In genomic region chr13:28781660-28782059, GRCm38 (mm10) we compare ENCODE assay signal across 9 mouse cellular contexts.
DNase-seq lines count a peak whose midpoint lies in the region; ATAC-seq and TF ChIP-seq lines count a peak whose summit lies in the region.
"Had no signal": no experiment of that assay in that cellular context is flagged by ENCODE, and none has a peak within 500 bp of the region (broad histone marks: within the 10 kb centered on the region; RNA-seq: fewer than 3 reads in every experiment).

No protein-coding gene starts in this region.

- no peak overlapping the region for H3K4me2 ChIP-seq in lung, embryonic 14.5 days
- peak overlapping the region; percentile 35 for H3K4me2 ChIP-seq in forebrain, embryonic 13.5 days
- H3K4me2 ChIP-seq in intestine, postnatal 0 days (replicated peaks; ENCODE audit: low read depth): no peak overlapping the region
- peak overlapping the region; percentile 21; the same call in 1 of the 2 replicates for H3K4me2 ChIP-seq in neural tube, embryonic 15.5 days
- H3K4me2 ChIP-seq: heart, embryonic 13.5 days had no signal

- peak overlapping the region; percentile 45; the same call in 1 of the 2 replicates for H3K27ac ChIP-seq in lung, embryonic 14.5 days (ENCODE audit: low read depth)
- peak overlapping the region; percentile 92 for H3K27ac ChIP-seq in forebrain, embryonic 13.5 days
- H3K27ac ChIP-seq in intestine, postnatal 0 days (ENCODE audit: low read depth, low read length): no peak overlapping the region
- H3K27ac ChIP-seq in neural tube, embryonic 15.5 days (replicated peaks): peak overlapping the region; percentile 63
- H3K27ac ChIP-seq: heart, embryonic 13.5 days had no signal

- 0 out of 2 replicates have a peak, but pooled peaks have one; percentile 21 for TF ChIP-seq CTCF in lung, embryonic 14.5 days (IDR thresholded peaks at IDR 0.05; ENCODE audit: low read depth)
- 0 out of 2 replicates have a peak, but pooled peaks have one; percentile 14 for TF ChIP-seq CTCF in intestine, postnatal 0 days (IDR thresholded peaks at IDR 0.05; ENCODE audit: low read depth)

- no peak overlapping the region for H3K4me3 ChIP-seq in lung, embryonic 14.5 days (ENCODE audit: low read depth, low read length)
- H3K4me3 ChIP-seq in forebrain, embryonic 13.5 days: no peak overlapping the region
- H3K4me3 ChIP-seq in intestine, postnatal 0 days (ENCODE audit: low read depth, low read length): no peak overlapping the region
- no peak overlapping the region for H3K4me3 ChIP-seq in neural tube, embryonic 15.5 days (replicated peaks)
- H3K4me3 ChIP-seq: heart, embryonic 13.5 days had no signal

- H3K36me3 ChIP-seq in lung, embryonic 14.5 days (ENCODE audit: insufficient read depth): no peaks in the 10 kb centered on the region
- H3K36me3 ChIP-seq in forebrain, embryonic 13.5 days (ENCODE audit: poor library complexity, severe bottlenecking): no peaks in the 10 kb centered on the region
- H3K36me3 ChIP-seq in intestine, postnatal 0 days (ENCODE audit: control insufficient read depth, insufficient read depth): no peaks in the 10 kb centered on the region
- H3K36me3 ChIP-seq in neural tube, embryonic 15.5 days: no peaks in the 10 kb centered on the region
- H3K36me3 ChIP-seq: heart, embryonic 13.5 days had no signal

- no peak for DNase-seq in lung, embryonic 14.5 days
- no peak for DNase-seq in lung, postnatal 36 days
- no peak for DNase-seq in right cerebral cortex, postnatal 36 days (ENCODE audit: low spot score in 2 of 2)
- no peak for DNase-seq in thymus, postnatal 14 days
- DNase-seq in retina, embryonic 14.5 days (ENCODE audit: low spot score): no peak

- 42% methylated on average over 5 of the region's 5 CpGs for WGBS in lung, embryonic 14.5 days
- 8% methylated on average over 5 of the region's 5 CpGs for WGBS in forebrain, embryonic 13.5 days
- 65% methylated on average over 5 of the region's 5 CpGs for WGBS in intestine, postnatal 0 days
- WGBS in neural tube, embryonic 15.5 days: 13% methylated on average over 5 of the region's 5 CpGs

- no peaks in the 10 kb centered on the region for H3K9me3 ChIP-seq in lung, embryonic 14.5 days (ENCODE audit: low read depth, low read length)
- H3K9me3 ChIP-seq in forebrain, embryonic 13.5 days (replicated peaks): no peaks in the 10 kb centered on the region
- no peaks in the 10 kb centered on the region for H3K9me3 ChIP-seq in intestine, postnatal 0 days (ENCODE audit: control insufficient read depth)
- H3K9me3 ChIP-seq in neural tube, embryonic 15.5 days (replicated peaks): no peaks in the 10 kb centered on the region
- H3K9me3 ChIP-seq: heart, embryonic 13.5 days had no signal

- ATAC-seq in lung, embryonic 14.5 days (ENCODE audit: insufficient read depth): no peak; the same call in 1 of the 2 replicates
- ATAC-seq in forebrain, embryonic 13.5 days: peak; percentile 12; the same call in 1 of the 2 replicates
- ATAC-seq in intestine, postnatal 0 days: no peak
- ATAC-seq in neural tube, embryonic 15.5 days (ENCODE audit: low FRiP score): no peak

- no peaks in the 10 kb centered on the region for H3K27me3 ChIP-seq in lung, embryonic 14.5 days (ENCODE audit: insufficient read depth, low read length)
- no peaks in the 10 kb centered on the region for H3K27me3 ChIP-seq in forebrain, embryonic 13.5 days
- H3K27me3 ChIP-seq in intestine, postnatal 0 days (replicated peaks; ENCODE audit: control insufficient read depth, insufficient read depth, low read length): no peaks in the 10 kb centered on the region
- H3K27me3 ChIP-seq in neural tube, embryonic 15.5 days (replicated peaks): no peaks in the 10 kb centered on the region
- H3K27me3 ChIP-seq: heart, embryonic 13.5 days had no signal

- H3K9ac ChIP-seq in lung, embryonic 14.5 days: no peak overlapping the region
- peak overlapping the region; percentile 50 for H3K9ac ChIP-seq in forebrain, embryonic 13.5 days
- H3K9ac ChIP-seq in intestine, postnatal 0 days (ENCODE audit: low read depth, low read length): no peak overlapping the region
- no peak overlapping the region for H3K9ac ChIP-seq in neural tube, embryonic 15.5 days (replicated peaks)
- H3K9ac ChIP-seq: heart, embryonic 13.5 days had no signal

- H3K4me1 ChIP-seq in lung, embryonic 14.5 days (ENCODE audit: insufficient read depth): peaks cover 10% of the 10 kb centered on the region
- H3K4me1 ChIP-seq in forebrain, embryonic 13.5 days: peaks cover 64% of the 10 kb centered on the region
- H3K4me1 ChIP-seq in intestine, postnatal 0 days (replicated peaks; ENCODE audit: control insufficient read depth, insufficient read depth, low read length): no peaks in the 10 kb centered on the region
- peaks cover 24% of the 10 kb centered on the region for H3K4me1 ChIP-seq in neural tube, embryonic 15.5 days

Comparison
In these comparisons a context has a peak if more than half of its experiments do, and no peak if none do; other contexts are left out.
1. H3K4me2 ChIP-seq: peak in forebrain, embryonic 13.5 days (single experiment) and neural tube, embryonic 15.5 days (single experiment); none in lung, embryonic 14.5 days (single experiment) and intestine, postnatal 0 days (single experiment).